Mouse (Mus musculus) cerebellum, adult 2 months (tissue): ENCODE measurements at regions not wholly inside any gene's neighbourhood (a gene's known extent, or its start where the extent isn't known, plus 50 kb on each side); places are given as distances from the start of the nearest gene placed in this dataset.

Experiments
- CTCF ChIP-seq: fragments of 200-500 bp; IDR thresholded peaks from 2 replicates; pipeline ENCODE4 v1.5.1; 2011; ENCODE audit warnings: low read depth, mild to moderate bottlenecking, control low read depth, low read length, moderate library complexity, borderline replicate concordance; ENCODE audit not compliant: insufficient read depth
- POLR2A ChIP-seq: fragments of 200-500 bp; IDR thresholded peaks from 2 replicates; pipeline ENCODE4 v1.6.1; 2011; ENCODE audit warnings: low read length, control low read depth, borderline replicate concordance; ENCODE audit not compliant: insufficient read depth

DNA sequence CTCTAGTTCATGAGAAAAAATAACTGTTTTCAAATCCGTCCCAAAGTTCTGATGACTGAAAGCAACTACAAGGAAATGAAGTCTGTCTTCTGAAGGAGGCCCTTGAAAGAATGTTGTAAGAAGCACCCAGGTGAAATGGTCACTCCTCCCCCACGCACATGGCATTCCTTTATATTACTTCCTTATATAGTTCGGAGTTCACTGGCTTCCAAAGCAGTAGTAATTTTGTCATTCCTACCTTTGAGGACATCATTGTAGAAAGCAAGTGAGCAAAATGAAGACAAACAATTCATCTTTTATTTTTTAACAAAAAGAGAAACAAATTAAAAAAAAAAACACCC is 115.1 kb downstream of the Bmp2 start:
- TF ChIP-seq CTCF (no peak), POLR2A (no peak)
